Mouse (Mus musculus) limb, embryonic 11.5 days (tissue): Measurements from ENCODE around the gene Klf15. TPM values are rescaled to one million over a fixed set of nuclear protein-coding genes. Genes with fewer than 3 reads are reported as not detected.

Experiments
- ATAC-seq: fragments of 200-750 bp; cut with Nextera tagmentation; 2 replicates; pipeline ENCODE4 v1.8.0; 2017; ENCODE audit warnings: low read depth; ENCODE audit not compliant: insufficient number of reproducible peaks, low FRiP score, low TSS enrichment
- DNase-seq: peaks from one replicate; pipeline ENCODE4 v3.0.0-alpha.2; 2015; ENCODE audit warnings: low spot score
- H3K27ac ChIP-seq: fragments of 300-500 bp; sonication (generic); replicated peaks from 2 replicates; pipeline ENCODE4 v1.5.1; 2014; ENCODE audit warnings: low read depth, mild to moderate bottlenecking, low read length
- H3K27me3 ChIP-seq: fragments of 300-500 bp; sonication (generic); 2 replicates; pipeline ENCODE4 v1.6.1; 2014; ENCODE audit warnings: mild to moderate bottlenecking, low read length, mixed read lengths; ENCODE audit not compliant: control insufficient read depth, insufficient read depth
- H3K36me3 ChIP-seq: fragments of 300-500 bp; sonication (generic); 2 replicates; pipeline ENCODE4 v1.6.1; 2014; ENCODE audit warnings: mild to moderate bottlenecking, low read length, moderate library complexity, mixed read lengths; ENCODE audit not compliant: control insufficient read depth, insufficient read depth
- H3K4me1 ChIP-seq: fragments of 300-500 bp; sonication (generic); 2 replicates; pipeline ENCODE4 v1.6.1; 2014; ENCODE audit warnings: low read length, mixed read lengths; ENCODE audit not compliant: control insufficient read depth, insufficient read depth
- H3K4me2 ChIP-seq: fragments of 300-500 bp; sonication (generic); 2 replicates; pipeline ENCODE4 v1.6.1; 2014; ENCODE audit warnings: low read depth, mild to moderate bottlenecking, moderate library complexity; ENCODE audit not compliant: severe bottlenecking
- H3K4me3 ChIP-seq: fragments of 300-500 bp; sonication (generic); 2 replicates; pipeline ENCODE4 v1.5.1; 2014; ENCODE audit warnings: low read depth, low read length
- H3K9ac ChIP-seq: fragments of 300-500 bp; sonication (generic); 2 replicates; pipeline ENCODE4 v1.6.1; 2014; ENCODE audit warnings: mild to moderate bottlenecking, low read length
- H3K9me3 ChIP-seq: fragments of 300-500 bp; sonication (generic); 2 replicates; pipeline ENCODE4 v1.6.1; 2016; ENCODE audit warnings: low read length; ENCODE audit not compliant: control insufficient read depth
- WGBS: fragments of 180-500 bp; shearing (Covaris S2); extraction: QIAGEN DNeasy Blood & Tissue Kit; methylation state at CpG from one replicate; pipeline ENCODE4 v1.1.7; 2014; 5-methylcytosine and 5-hydroxymethylcytosine counted together
- polyA plus RNA-seq: library from polyadenylated mRNA; unstranded; fragments of >200 nt; fragmentation: Nextera tagmentation; extraction: Ambion mirVana; gene quantifications from 2 replicates; pipeline ENCODE4 v1.2.1, GENCODE M21; 2014

Klf15 gene
- polyA plus RNA-seq, 1 experiment from 2014 or later: 3.6 TPM

DNA sequence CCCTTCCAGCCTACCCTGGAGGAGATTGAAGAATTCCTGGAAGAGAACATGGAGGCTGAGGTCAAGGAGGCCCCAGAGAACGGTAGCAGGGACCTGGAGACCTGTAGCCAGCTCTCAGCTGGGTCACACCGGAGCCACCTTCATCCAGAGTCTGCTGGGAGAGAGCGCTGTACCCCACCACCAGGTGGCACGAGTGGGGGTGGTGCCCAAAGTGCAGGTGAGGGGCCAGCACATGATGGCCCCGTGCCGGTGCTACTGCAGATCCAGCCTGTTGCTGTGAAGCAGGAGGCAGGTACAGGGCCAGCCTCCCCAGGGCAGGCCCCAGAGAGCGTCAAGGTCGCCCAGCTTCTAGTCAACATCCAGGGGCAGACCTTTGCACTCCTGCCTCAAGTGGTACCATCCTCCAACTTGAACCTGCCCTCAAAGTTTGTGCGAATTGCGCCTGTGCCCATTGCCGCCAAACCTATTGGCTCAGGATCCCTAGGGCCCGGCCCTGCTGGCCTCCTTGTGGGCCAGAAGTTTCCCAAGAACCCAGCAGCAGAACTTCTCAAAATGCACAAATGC lies 4.6 kb downstream of the Klf15 start:
- H3K9ac ChIP-seq: no peak overlapping the region
- no peaks in the 10 kb centered on the region for H3K27me3 ChIP-seq
- no peak for ATAC-seq
- no peaks in the 10 kb centered on the region for H3K36me3 ChIP-seq
- no peak overlapping the region for H3K27ac ChIP-seq
- no peak overlapping the region for H3K4me3 ChIP-seq
- H3K9me3 ChIP-seq: no peaks in the 10 kb centered on the region
- no peak overlapping the region for H3K4me2 ChIP-seq
- DNase-seq: no peak
- 88% methylated on average over 12 of the region's 12 CpGs for WGBS
- peaks cover 14% of the 10 kb centered on the region; the same call in 1 of the 2 replicates for H3K4me1 ChIP-seq

DNA sequence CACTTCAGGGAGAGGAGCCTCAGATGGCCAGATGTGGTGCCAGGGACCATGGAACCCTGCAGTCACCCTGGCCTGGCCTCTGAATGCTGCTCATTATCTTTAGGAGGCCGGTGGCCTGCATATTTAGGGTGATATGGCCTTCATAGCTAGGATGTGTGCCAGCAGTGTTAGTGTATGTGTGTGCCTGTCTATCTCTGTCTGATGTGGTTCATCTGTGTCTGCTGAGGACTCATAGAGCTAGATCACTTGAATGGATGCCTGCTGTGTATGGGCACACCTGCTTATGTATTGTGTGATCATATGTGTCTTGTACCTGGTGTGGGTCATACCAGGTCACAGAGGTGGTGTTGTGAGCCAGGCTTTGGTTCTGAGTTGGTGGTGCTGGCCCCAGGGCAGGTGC lies 5.8 kb downstream of the Klf15 start:
- no peak overlapping the region for H3K9ac ChIP-seq
- H3K9me3 ChIP-seq: no peaks in the 10 kb centered on the region
- no peaks in the 10 kb centered on the region for H3K36me3 ChIP-seq
- no peak overlapping the region for H3K4me2 ChIP-seq
- ATAC-seq: no peak
- WGBS: 75% methylated on average over 1 of the region's 1 CpGs
- H3K4me1 ChIP-seq: 0 out of 2 replicates have a peak, but pooled peaks cover 10% of the 10 kb centered on the region
- no peaks in the 10 kb centered on the region for H3K27me3 ChIP-seq
- no peak overlapping the region for H3K4me3 ChIP-seq
- H3K27ac ChIP-seq: no peak overlapping the region
- no peak for DNase-seq

DNA sequence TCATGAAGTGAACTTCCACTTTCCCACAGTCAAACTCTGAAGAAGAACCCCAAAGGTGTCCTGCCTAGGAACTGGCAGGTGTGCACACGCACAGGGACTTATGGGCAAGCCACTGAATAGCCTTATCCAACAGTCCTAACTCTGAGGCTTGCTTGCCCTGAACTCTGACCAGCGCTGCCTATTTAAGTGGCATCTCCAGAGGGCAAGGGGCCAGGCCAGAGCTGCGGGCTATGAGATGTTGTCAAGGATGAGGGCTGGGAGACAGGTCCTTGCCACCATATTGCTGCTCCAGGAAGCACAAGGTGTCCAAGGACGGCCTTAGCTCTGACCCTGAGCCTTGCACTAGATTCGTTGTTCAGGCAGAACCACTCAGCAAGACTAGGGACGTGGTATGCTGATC lies 6.7 kb downstream of the Klf15 start:
- no peaks in the 10 kb centered on the region for H3K9me3 ChIP-seq
- H3K27me3 ChIP-seq: no peaks in the 10 kb centered on the region
- no peak overlapping the region for H3K4me3 ChIP-seq
- DNase-seq (no peak), ATAC-seq (no peak)
- 0 out of 2 replicates have a peak, but pooled peaks cover 9% of the 10 kb centered on the region for H3K4me1 ChIP-seq
- no peak overlapping the region for H3K27ac ChIP-seq
- H3K36me3 ChIP-seq: no peaks in the 10 kb centered on the region
- H3K4me2 ChIP-seq: no peak overlapping the region
- WGBS: 87% methylated on average over 6 of the region's 6 CpGs
- no peak overlapping the region for H3K9ac ChIP-seq

DNA sequence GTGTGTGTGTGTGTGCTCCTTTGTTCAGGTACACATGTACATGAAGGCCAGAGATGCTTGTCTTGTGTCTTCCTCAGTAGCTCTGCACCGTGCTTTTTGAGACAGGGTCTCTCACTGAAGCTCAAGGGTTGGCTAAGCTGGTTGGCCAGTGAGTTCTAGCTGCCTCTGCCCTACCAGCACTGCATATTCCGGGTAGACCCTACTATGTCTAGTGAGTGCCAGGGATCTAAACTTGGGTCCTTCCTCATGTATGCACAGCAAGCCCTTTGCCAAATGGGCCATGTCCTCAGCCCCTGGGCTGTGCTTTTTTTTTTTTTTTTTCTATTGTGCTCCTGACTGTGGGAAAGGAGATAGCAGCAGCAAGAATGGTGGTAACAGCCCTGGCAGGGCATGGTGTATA lies 7.9 kb downstream of the Klf15 start:
- no peak overlapping the region for H3K4me2 ChIP-seq
- DNase-seq (no peak), ATAC-seq (no peak)
- H3K9ac ChIP-seq: no peak overlapping the region
- H3K4me1 ChIP-seq: 0 out of 2 replicates have a peak, but pooled peaks cover 9% of the 10 kb centered on the region
- 86% methylated on average over 2 of the region's 2 CpGs for WGBS
- H3K27ac ChIP-seq: no peak overlapping the region
- H3K27me3 ChIP-seq: no peaks in the 10 kb centered on the region
- H3K9me3 ChIP-seq: no peaks in the 10 kb centered on the region
- H3K36me3 ChIP-seq: no peaks in the 10 kb centered on the region
- H3K4me3 ChIP-seq: no peak overlapping the region

DNA sequence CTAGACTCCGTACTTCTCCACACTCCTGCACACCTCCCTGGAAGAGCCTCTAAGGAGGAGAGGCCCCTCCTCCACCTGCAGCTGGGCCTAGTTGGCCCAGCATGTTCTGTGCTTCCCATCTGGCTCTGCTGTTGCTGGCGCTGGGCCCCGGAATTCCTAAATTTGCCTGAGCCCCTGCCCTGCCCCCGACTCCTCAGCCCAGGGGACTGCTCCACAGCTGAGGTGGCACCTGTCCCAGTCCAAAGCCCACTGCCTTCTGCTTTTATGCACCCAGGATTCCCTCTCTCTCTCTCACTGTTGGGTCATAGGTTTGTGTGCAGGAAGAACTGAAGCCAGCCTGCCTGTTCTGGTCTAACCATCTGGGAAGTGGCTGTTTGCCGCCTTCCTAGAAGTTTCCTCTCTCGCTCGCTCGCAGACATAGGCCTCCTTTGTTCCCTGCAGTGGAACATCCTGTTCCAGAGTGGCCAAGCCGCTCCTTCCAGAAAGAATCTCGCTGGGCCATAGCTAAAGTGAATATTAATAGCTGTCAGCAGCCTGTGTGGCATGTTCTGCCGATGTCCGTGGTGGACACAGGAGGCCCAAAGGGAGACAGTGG lies 8.7 kb downstream of the Klf15 start:
- Histone ChIP-seq H3K4me2 (no peak overlapping the region), H3K9me3 (no peaks in the 10 kb centered on the region), H3K4me1 (0 out of 2 replicates have a peak, but pooled peaks cover 9% of the 10 kb centered on the region), H3K9ac (no peak overlapping the region; the same call in 1 of the 2 replicates), H3K27me3 (no peaks in the 10 kb centered on the region), H3K36me3 (no peaks in the 10 kb centered on the region), H3K4me3 (no peak overlapping the region), H3K27ac (peak overlapping the region; percentile 11; the same call in 1 of the 2 replicates)
- no peak for ATAC-seq
- DNase-seq: peak; percentile 24
- WGBS: 63% methylated on average over 12 of the region's 12 CpGs

DNA sequence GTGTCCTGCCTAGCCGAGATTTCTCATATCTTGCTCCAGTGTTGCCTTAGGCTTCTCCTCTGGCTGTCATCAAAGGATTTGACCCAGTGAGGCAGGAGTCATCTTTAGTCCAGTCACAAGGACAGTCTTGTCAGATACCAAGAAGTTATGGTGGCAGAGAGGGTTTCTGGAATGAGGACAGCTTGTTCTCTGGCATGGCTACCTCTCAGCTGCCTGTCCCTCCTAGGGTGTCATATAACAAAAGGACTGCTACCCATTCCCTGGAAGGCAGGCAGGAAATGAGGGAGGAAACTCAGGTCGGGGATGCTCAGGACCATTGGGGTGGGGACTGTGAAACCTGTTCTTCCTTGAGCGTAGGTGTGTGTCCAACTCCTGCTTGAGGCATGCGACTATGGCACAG lies 9.7 kb downstream of the Klf15 start:
- Histone ChIP-seq H3K27ac (no peak overlapping the region), H3K9me3 (no peaks in the 10 kb centered on the region), H3K36me3 (no peaks in the 10 kb centered on the region), H3K9ac (no peak overlapping the region), H3K27me3 (no peaks in the 10 kb centered on the region), H3K4me2 (no peak overlapping the region), H3K4me3 (no peak overlapping the region), H3K4me1 (0 out of 2 replicates have a peak, but pooled peaks cover 9% of the 10 kb centered on the region)
- no peak for DNase-seq
- 65% methylated on average over 4 of the region's 4 CpGs for WGBS
- no peak for ATAC-seq

DNA sequence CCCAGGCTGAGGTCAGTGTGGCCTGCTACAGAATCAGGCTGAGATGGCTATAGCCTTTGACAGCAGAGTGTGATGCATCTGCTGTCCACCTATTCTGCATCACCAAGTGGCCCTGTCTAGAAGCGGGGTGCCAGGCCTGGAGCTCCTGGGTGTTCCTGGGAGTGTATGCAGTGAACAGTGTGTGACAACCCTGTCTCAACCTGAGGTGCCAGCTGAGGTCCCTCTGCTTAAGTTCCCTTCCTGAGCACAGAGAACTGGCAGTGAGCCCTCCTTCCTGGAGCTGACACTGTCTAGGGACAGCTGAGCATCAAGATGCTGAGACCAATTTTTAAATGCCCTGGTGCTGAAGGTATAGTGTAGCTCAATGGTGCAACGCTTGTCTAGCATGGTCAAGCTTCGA lies 10.3 kb downstream of the Klf15 start:
- Histone ChIP-seq H3K9ac (no peak overlapping the region), H3K4me3 (no peak overlapping the region), H3K9me3 (no peaks in the 10 kb centered on the region), H3K27ac (no peak overlapping the region), H3K36me3 (no peaks in the 10 kb centered on the region), H3K27me3 (no peaks in the 10 kb centered on the region), H3K4me1 (0 out of 2 replicates have a peak, but pooled peaks cover 9% of the 10 kb centered on the region), H3K4me2 (no peak overlapping the region)
- 84% methylated on average over 3 of the region's 3 CpGs for WGBS
- no peak for DNase-seq
- no peak for ATAC-seq

DNA sequence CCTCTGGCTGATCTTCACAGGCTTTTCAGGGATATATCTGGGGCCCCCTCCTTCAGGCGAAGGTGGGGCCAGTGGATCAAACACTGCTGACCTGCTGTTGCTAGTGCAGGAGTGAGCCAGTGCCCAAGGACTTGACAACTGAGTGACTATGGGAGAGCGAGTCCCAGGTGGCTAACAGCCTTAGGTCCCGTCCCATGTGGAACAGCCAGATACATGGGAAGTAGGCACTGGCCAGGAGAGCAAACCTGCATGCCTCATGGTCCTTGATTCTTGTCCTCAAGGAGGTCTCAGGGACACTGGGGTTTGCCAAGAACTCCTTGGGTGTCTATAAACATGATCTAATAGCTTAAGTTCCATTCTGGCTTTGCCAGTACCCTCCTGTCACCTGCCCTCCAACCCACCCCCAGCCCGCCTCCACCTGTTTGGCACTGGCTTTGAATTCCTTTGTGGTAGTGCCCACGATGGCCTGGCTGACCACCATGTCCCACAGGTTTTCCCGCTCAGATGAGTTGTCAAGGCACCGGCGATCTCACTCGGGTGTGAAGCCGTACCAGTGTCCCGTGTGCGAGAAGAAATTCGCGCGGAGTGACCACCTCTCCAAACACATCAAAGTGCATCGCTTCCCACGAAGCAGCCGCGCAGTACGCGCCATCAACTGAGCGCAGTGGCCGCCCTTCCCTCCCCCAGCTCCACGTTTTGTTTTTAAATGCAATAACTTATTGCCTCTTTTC lies 11.4 kb downstream of the Klf15 start:
- no peak for DNase-seq

More for the DNA sequence above, 11.4 kb downstream of the Klf15 start:
- Histone ChIP-seq H3K36me3 (no peaks in the 10 kb centered on the region), H3K4me3 (no peak overlapping the region), H3K27ac (no peak overlapping the region), H3K9me3 (no peaks in the 10 kb centered on the region), H3K4me1 (0 out of 2 replicates have a peak, but pooled peaks cover 9% of the 10 kb centered on the region), H3K4me2 (no peak overlapping the region), H3K27me3 (no peaks in the 10 kb centered on the region), H3K9ac (no peak overlapping the region)
- 94% methylated on average over 24 of the region's 24 CpGs for WGBS
- no peak for ATAC-seq
